Mouse (Mus musculus): ENCODE results near the gene Jazf1. TPM values are rescaled to one million over a fixed set of nuclear protein-coding genes. Genes with fewer than 3 reads are reported as not detected.
A peak's percentile ranks its signal among the peaks of the same experiment; 100 is the strongest.

The Jazf1 gene
- polyA plus RNA-seq, 1 experiment from 2014 or later, result 3.3 TPM

- H3K4me1 ChIP-seq (ENCODE audit: insufficient read depth), result no peaks in the 10 kb centered on the region
- H3K9ac ChIP-seq (replicated peaks), result no peak overlapping the region
- H3K27ac ChIP-seq (ENCODE audit: low read depth), result no peak overlapping the region
- TF ChIP-seq EP300 (IDR thresholded peaks at IDR 0.05; ENCODE audit: low read depth) (no peak), CTCF (IDR thresholded peaks at IDR 0.05; ENCODE audit: low read depth) (no peak)
- no peaks in the 10 kb centered on the region for H3K36me3 ChIP-seq (replicated peaks; ENCODE audit: insufficient read depth, low read length)
- DNase-seq (peak; percentile 10), ATAC-seq (no peak)
- no peaks in the 10 kb centered on the region for H3K27me3 ChIP-seq (ENCODE audit: insufficient read depth, low read length)
- no peaks in the 10 kb centered on the region for H3K9me3 ChIP-seq (ENCODE audit: low read length)
- no peak overlapping the region for H3K4me3 ChIP-seq (ENCODE audit: low read depth, low read length)
- WGBS (ENCODE audit: insufficient replicate concordance), result 70% methylated on average over 6 of the region's 6 CpGs
- H3K4me2 ChIP-seq (ENCODE audit: low read depth, low read length), result no peak overlapping the region
Measured at GRCm38 (mm10) chr6:52987905-52988640, 80.4 kb downstream of the Jazf1 start.

GRCm38 (mm10) chr6:52987391-52987790 is 81.0 kb downstream of the Jazf1 start:
- Histone ChIP-seq H3K9me3 (ENCODE audit: low read length) (no peaks in the 10 kb centered on the region), H3K4me1 (ENCODE audit: insufficient read depth) (no peaks in the 10 kb centered on the region), H3K27me3 (ENCODE audit: insufficient read depth, low read length) (no peaks in the 10 kb centered on the region), H3K36me3 (replicated peaks; ENCODE audit: insufficient read depth, low read length) (no peaks in the 10 kb centered on the region), H3K4me2 (ENCODE audit: low read depth, low read length) (no peak overlapping the region), H3K9ac (replicated peaks) (no peak overlapping the region), H3K27ac (ENCODE audit: low read depth) (no peak overlapping the region), H3K4me3 (ENCODE audit: low read depth, low read length) (no peak overlapping the region)
- no peak for ATAC-seq
- TF ChIP-seq CTCF (IDR thresholded peaks at IDR 0.05; ENCODE audit: low read depth) (peak; percentile 76), EP300 (IDR thresholded peaks at IDR 0.05; ENCODE audit: low read depth) (no peak)
- DNase-seq, result peak; percentile 48
- 55% methylated on average over 4 of the region's 4 CpGs for WGBS (ENCODE audit: insufficient replicate concordance)

GRCm38 (mm10) chr6:52982175-52982574 is 86.3 kb downstream of the Jazf1 start:
- Histone ChIP-seq H3K9ac (replicated peaks) (no peak overlapping the region), H3K9me3 (ENCODE audit: low read length) (no peaks in the 10 kb centered on the region), H3K36me3 (replicated peaks; ENCODE audit: insufficient read depth, low read length) (no peaks in the 10 kb centered on the region), H3K4me1 (ENCODE audit: insufficient read depth) (no peaks in the 10 kb centered on the region), H3K27ac (ENCODE audit: low read depth) (no peak overlapping the region), H3K27me3 (ENCODE audit: insufficient read depth, low read length) (no peaks in the 10 kb centered on the region), H3K4me2 (ENCODE audit: low read depth, low read length) (no peak overlapping the region), H3K4me3 (ENCODE audit: low read depth, low read length) (no peak overlapping the region)
- DNase-seq (no peak), ATAC-seq (no peak)
- no peak for TF ChIP-seq EP300 (IDR thresholded peaks at IDR 0.05; ENCODE audit: low read depth)
- peak; percentile 48 for TF ChIP-seq CTCF (IDR thresholded peaks at IDR 0.05; ENCODE audit: low read depth)
- WGBS (ENCODE audit: insufficient replicate concordance), result 82% methylated on average over 6 of the region's 6 CpGs

- H3K4me3 ChIP-seq (ENCODE audit: low read depth, low read length), result no peak overlapping the region
- H3K4me1 ChIP-seq (ENCODE audit: insufficient read depth), result no peaks in the 10 kb centered on the region
- no peaks in the 10 kb centered on the region for H3K9me3 ChIP-seq (ENCODE audit: low read length)
- H3K36me3 ChIP-seq (replicated peaks; ENCODE audit: insufficient read depth, low read length), result no peaks in the 10 kb centered on the region
- TF ChIP-seq EP300 (IDR thresholded peaks at IDR 0.05; ENCODE audit: low read depth), result no peak
- no peak for TF ChIP-seq CTCF (IDR thresholded peaks at IDR 0.05; ENCODE audit: low read depth)
- ATAC-seq, result no peak
- no peaks in the 10 kb centered on the region for H3K27me3 ChIP-seq (ENCODE audit: insufficient read depth, low read length)
- WGBS (ENCODE audit: insufficient replicate concordance), result 83% methylated on average over 6 of the region's 6 CpGs
- DNase-seq, result peak; percentile 7
- no peak overlapping the region for H3K9ac ChIP-seq (replicated peaks)
- no peak overlapping the region for H3K4me2 ChIP-seq (ENCODE audit: low read depth, low read length)
- no peak overlapping the region for H3K27ac ChIP-seq (ENCODE audit: low read depth)
Measured at GRCm38 (mm10) chr6:52979503-52979902, 88.9 kb downstream of the Jazf1 start.

GRCm38 (mm10) chr6:52973351-52973750 is 95.1 kb downstream of the Jazf1 start:
- ATAC-seq (no peak), DNase-seq (no peak)
- Histone ChIP-seq H3K36me3 (replicated peaks; ENCODE audit: insufficient read depth, low read length) (no peaks in the 10 kb centered on the region), H3K4me2 (ENCODE audit: low read depth, low read length) (no peak overlapping the region), H3K27ac (ENCODE audit: low read depth) (no peak overlapping the region), H3K9me3 (ENCODE audit: low read length) (no peaks in the 10 kb centered on the region), H3K4me1 (ENCODE audit: insufficient read depth) (no peaks in the 10 kb centered on the region), H3K9ac (replicated peaks) (no peak overlapping the region), H3K4me3 (ENCODE audit: low read depth, low read length) (no peak overlapping the region), H3K27me3 (ENCODE audit: insufficient read depth, low read length) (no peaks in the 10 kb centered on the region)
- 48% methylated on average over 5 of the region's 5 CpGs for WGBS (ENCODE audit: insufficient replicate concordance)
- no peak for TF ChIP-seq CTCF (IDR thresholded peaks at IDR 0.05; ENCODE audit: low read depth)
- TF ChIP-seq EP300 (IDR thresholded peaks at IDR 0.05; ENCODE audit: low read depth), result no peak

DNA sequence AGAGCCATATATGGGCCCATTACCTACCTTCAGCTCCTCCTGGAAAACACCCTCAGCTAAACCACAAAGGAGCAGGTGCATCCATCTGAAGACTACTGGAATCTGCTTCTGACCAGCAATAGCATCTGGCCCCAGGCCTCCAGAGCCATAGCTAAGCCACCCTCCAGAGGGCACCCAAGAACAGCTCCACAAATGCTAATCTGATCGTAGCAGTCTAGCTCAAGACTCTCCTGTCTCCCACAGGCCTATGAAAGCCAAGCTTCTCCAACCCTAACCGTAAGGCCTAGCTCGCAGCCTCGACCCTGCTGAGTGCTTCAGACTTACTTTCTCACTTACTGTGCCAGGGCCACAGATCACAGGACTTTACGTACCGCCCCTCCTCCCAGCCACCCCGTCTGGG is 96.3 kb downstream of the Jazf1 start:
- 70% methylated on average over 7 of the region's 7 CpGs for WGBS (ENCODE audit: insufficient replicate concordance)
- no peak overlapping the region for H3K9ac ChIP-seq (replicated peaks)
- no peaks in the 10 kb centered on the region for H3K27me3 ChIP-seq (ENCODE audit: insufficient read depth, low read length)
- TF ChIP-seq EP300 (IDR thresholded peaks at IDR 0.05; ENCODE audit: low read depth) (no peak), CTCF (IDR thresholded peaks at IDR 0.05; ENCODE audit: low read depth) (peak; percentile 44)
- no peaks in the 10 kb centered on the region for H3K9me3 ChIP-seq (ENCODE audit: low read length)
- no peak overlapping the region for H3K27ac ChIP-seq (ENCODE audit: low read depth)
- no peak overlapping the region for H3K4me2 ChIP-seq (ENCODE audit: low read depth, low read length)
- ATAC-seq (no peak), DNase-seq (no peak)
- no peak overlapping the region for H3K4me3 ChIP-seq (ENCODE audit: low read depth, low read length)
- H3K36me3 ChIP-seq (replicated peaks; ENCODE audit: insufficient read depth, low read length), result no peaks in the 10 kb centered on the region
- no peaks in the 10 kb centered on the region for H3K4me1 ChIP-seq (ENCODE audit: insufficient read depth)

Data from liver, postnatal 0 days (tissue).